Mouse (Mus musculus) spleen, adult 2 months (tissue): ENCODE results near the gene Xrcc5. TPM values are rescaled to one million over a fixed set of nuclear protein-coding genes. Genes with fewer than 3 reads are reported as not detected.

Experiments
- DNase-seq, 2 experiments: peaks; one replicate each; pipeline versions ENCODE4 v3.0.0 to v3.0.0-alpha.2; 2012 to 2021; ENCODE audit warnings: low spot score in 2 of 2, low read depth in 1 of 2
- H3K27ac ChIP-seq: fragments of 200-500 bp; 2 replicates; pipeline ENCODE4 v1.5.1; 2012; ENCODE audit warnings: low read length, inconsistent platforms; ENCODE audit not compliant: insufficient read depth
- H3K27me3 ChIP-seq: fragments of 200-500 bp; 2 replicates; pipeline ENCODE4 v1.6.1; 2012; ENCODE audit warnings: mild to moderate bottlenecking, moderate library complexity, low read length, inconsistent platforms; ENCODE audit not compliant: control insufficient read depth, insufficient read depth
- H3K36me3 ChIP-seq: fragments of 200-500 bp; 2 replicates; pipeline ENCODE4 v1.6.1; 2012; ENCODE audit warnings: mild to moderate bottlenecking, low read length, inconsistent platforms; ENCODE audit not compliant: control insufficient read depth, insufficient read depth
- H3K4me1 ChIP-seq: fragments of 200-500 bp; 2 replicates; pipeline ENCODE4 v1.6.1; 2011; ENCODE audit warnings: inconsistent platforms; ENCODE audit not compliant: control insufficient read depth, insufficient read depth, insufficient read length
- H3K4me3 ChIP-seq: fragments of 200-500 bp; 2 replicates; pipeline ENCODE4 v1.5.1; 2011; ENCODE audit warnings: mild to moderate bottlenecking, inconsistent platforms; ENCODE audit not compliant: insufficient read depth, insufficient read length; ENCODE audit errors: extremely low read depth
- CTCF ChIP-seq: fragments of 200-500 bp; IDR thresholded peaks from 2 replicates; pipeline ENCODE4 v1.5.1; 2011; ENCODE audit warnings: mild to moderate bottlenecking, inconsistent platforms; ENCODE audit not compliant: insufficient read depth, insufficient read length, insufficient replicate concordance; ENCODE audit errors: extremely low read depth
- POLR2A ChIP-seq: fragments of 200-500 bp; IDR thresholded peaks from 2 replicates; pipeline ENCODE4 v1.6.1; 2011; ENCODE audit warnings: low read depth, low read length, inconsistent platforms
- WGBS: fragments of 180-500 bp; shearing (Covaris S2); methylation state at CpG from one replicate; pipeline ENCODE4 v1.1.7; 2018; 5-methylcytosine and 5-hydroxymethylcytosine counted together
- polyA plus RNA-seq: library from polyadenylated mRNA; depleted of rRNA; stranded (reverse); fragments of >200 nt; gene quantifications from 2 replicates; pipeline ENCODE4 v1.2.3, GENCODE M21; 2012

Xrcc5 gene
- polyA plus RNA-seq, 1 experiment: 1.7 TPM

DNA sequence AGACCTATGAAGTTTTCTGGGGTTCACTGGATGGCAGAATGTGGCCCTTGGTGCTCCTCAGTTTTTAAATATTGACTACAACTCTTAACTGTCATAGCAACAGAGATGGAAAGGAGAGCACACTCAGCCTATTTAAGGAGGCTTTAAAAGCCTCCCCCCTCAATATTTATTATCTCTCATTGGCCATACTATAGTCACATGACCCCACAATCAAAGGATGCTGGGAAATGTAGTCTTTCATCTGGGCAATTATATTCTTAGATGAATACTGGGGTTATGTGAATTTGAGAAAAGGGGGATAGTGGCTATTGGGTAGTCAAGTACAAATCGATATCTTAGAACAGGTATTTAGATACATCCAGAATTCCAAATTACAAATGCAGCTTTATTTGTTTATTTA lies 5.4 kb upstream of the Xrcc5 start:
- H3K27me3 ChIP-seq: no peaks in the 10 kb centered on the region
- H3K4me3 ChIP-seq: no peak overlapping the region
- H3K36me3 ChIP-seq: no peaks in the 10 kb centered on the region
- DNase-seq: no peak
- TF ChIP-seq CTCF (no peak), POLR2A (no peak)
- no peaks in the 10 kb centered on the region for H3K4me1 ChIP-seq
- 85% methylated on average over 1 of the region's 1 CpGs for WGBS
- H3K27ac ChIP-seq: no peak overlapping the region

DNA sequence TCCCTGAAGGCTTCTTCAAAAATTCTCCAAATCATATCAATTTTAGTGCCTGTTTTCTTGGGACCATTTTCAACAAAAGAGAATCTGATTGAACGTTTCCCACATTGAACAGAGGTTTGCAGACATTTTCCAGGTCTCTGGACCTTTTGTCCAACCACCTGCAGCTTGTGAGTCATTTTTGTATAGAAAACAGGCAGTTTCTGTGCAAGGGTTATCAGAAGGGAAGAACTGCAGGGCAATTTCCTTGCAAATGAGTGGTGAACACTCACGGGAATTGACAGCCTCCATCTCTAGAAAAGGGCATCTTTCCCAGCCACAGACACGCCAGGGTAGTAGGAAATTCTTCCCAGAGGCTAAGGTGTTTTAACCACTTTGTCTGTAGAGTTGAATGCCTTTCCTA lies 980 bp upstream of the Xrcc5 start:
- no peak overlapping the region; the same call in 1 of the 2 replicates for H3K4me3 ChIP-seq
- TF ChIP-seq POLR2A (no peak), CTCF (no peak)
- H3K36me3 ChIP-seq: no peaks in the 10 kb centered on the region
- WGBS: 75% methylated on average over 3 of the region's 3 CpGs
- H3K27ac ChIP-seq: no peak overlapping the region
- H3K4me1 ChIP-seq: no peaks in the 10 kb centered on the region
- no peak for DNase-seq
- H3K27me3 ChIP-seq: no peaks in the 10 kb centered on the region

DNA sequence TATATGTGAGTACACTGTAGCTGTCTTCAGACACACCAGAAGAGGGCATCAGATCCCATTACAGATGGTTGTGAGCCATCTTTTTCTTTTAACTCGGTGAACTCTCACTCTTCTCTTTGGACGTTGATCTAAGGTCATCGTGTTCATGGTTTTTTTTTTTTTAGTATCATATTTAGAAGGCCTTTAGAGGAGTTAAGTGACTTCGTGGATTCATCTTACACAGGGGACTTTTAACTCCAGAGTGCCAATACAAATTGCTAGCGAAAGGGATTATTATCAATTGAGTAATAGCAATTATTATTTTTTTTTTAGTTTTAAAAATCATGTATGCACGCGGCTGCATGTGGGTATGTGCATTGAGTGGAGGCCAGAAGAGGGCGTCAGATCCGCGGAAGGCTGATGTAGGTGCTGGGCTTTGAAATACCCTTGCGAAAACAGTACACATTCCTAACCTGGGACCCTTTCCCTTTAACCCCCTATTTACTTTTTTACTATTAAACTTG lies 491 bp upstream of the Xrcc5 start:
- H3K27ac ChIP-seq: no peak overlapping the region; the same call in 1 of the 2 replicates
- 1% methylated on average over 11 of the region's 11 CpGs for WGBS
- peak; percentile 36 to 47 for DNase-seq
- no peaks in the 10 kb centered on the region for H3K36me3 ChIP-seq
- peak overlapping the region; percentile 84 for H3K4me3 ChIP-seq
- no peaks in the 10 kb centered on the region for H3K4me1 ChIP-seq
- TF ChIP-seq POLR2A (no peak), CTCF (peak; percentile 41; the same call in 1 of the 2 replicates)
- H3K27me3 ChIP-seq: no peaks in the 10 kb centered on the region

DNA sequence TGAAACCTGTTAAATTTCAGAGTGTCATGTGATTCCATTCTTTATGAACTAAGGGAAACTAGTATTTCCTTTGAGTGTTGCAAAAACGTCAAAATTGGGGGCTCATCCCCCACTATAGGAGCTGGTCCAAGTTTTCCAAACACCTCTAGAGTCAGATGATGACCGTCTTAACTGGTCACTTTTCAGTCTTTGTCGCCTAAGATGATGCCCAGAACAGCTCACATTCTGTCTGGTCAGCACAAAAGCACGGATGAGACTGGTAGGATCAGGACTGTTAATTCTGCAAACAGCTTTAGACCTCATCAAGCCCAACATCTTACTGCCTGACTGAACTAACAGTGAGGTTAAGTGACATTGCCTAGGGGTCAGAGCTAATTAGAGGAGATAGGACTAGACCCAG lies 1.7 kb downstream of the Xrcc5 start:
- Histone ChIP-seq H3K4me3 (no peak overlapping the region), H3K27ac (no peak overlapping the region), H3K27me3 (no peaks in the 10 kb centered on the region), H3K4me1 (no peaks in the 10 kb centered on the region), H3K36me3 (peaks cover 2% of the 10 kb centered on the region; the same call in 1 of the 2 replicates)
- TF ChIP-seq POLR2A: no peak
- TF ChIP-seq CTCF: no peak
- no peak for DNase-seq
- WGBS: 80% methylated on average over 4 of the region's 4 CpGs

DNA sequence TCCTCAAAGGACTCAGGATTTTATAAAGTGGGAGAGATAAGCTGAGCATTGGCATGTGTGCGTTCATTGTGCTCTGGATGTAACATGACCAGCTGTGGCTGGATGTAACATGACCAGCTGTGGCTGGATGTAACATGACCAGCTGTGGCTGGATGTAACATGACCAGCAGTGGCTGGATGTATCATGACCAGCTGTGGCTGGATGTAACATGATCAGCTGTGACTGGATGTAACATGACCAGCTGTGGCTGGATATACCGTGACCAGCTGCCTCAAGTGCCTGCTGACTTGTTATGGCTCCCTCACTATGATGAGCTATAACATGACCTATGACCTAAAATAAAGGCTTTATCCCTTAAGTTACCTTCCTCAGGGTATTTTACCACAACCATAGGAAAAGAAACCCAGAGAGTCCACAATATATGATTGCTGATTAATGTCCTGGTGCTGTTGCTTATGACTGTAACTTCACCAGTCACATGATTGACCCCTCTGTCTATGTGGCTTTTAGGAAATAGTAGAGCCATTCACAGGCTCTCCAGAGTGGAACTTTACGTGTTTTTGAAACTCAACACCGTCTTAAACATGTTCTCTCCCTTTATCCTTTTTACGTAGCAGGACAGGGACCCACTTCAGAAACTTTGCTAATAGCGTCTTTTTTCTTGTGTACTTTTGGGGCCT lies 2.7 kb downstream of the Xrcc5 start:
- Histone ChIP-seq H3K4me1 (no peaks in the 10 kb centered on the region), H3K27me3 (no peaks in the 10 kb centered on the region), H3K27ac (no peak overlapping the region), H3K4me3 (no peak overlapping the region), H3K36me3 (peaks cover 2% of the 10 kb centered on the region)
- DNase-seq: no peak
- WGBS: 89% methylated on average over 6 of the region's 6 CpGs
- TF ChIP-seq POLR2A: no peak
- TF ChIP-seq CTCF: no peak

DNA sequence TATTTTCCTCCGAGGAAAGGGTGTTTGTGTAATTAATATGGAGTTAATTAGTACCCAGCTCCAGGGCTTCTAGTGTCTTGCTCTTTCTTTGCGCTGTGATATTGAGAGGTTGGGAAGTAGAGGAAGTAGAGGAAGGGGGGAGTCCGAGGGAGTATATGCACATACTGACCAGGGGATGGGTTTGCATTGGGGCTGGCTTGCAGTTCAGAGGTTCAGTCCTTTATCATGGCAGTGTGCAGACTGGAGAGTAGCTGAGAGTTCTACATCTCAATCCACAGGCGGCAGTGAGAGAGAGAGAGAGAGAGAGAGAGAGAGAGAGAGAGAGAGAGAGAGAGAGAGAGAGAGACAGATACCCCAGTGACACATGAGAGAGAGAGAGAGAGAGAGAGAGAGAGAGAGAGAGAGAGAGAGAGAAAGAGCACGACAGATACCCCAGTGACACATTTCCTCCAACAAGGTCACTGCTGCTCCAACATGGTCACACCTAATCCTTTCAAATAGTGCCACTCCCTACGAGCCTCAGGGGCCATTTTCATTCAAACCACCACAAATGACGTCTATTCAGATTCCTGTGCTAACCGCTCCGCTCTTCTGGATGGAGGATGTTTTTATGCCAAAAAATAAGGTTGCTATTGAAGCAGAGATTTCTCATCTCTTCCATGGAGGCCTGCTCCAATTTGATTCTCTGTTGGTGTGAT lies 5.6 kb downstream of the Xrcc5 start:
- Histone ChIP-seq H3K27ac (no peak overlapping the region), H3K36me3 (peaks cover 9% of the 10 kb centered on the region), H3K4me1 (0 out of 2 replicates have a peak, but pooled peaks cover 4% of the 10 kb centered on the region), H3K27me3 (no peaks in the 10 kb centered on the region), H3K4me3 (no peak overlapping the region)
- 91% methylated on average over 9 of the region's 9 CpGs for WGBS
- no peak for DNase-seq
- no peak for TF ChIP-seq CTCF
- no peak for TF ChIP-seq POLR2A
